Mouse (Mus musculus) cortical plate, adult 2 months (tissue): ENCODE measurements at regions not wholly inside any gene's neighbourhood (a gene's known extent, or its start where the extent isn't known, plus 50 kb on each side); places are given as distances from the start of the nearest gene placed in this dataset.

Experiments
- CTCF ChIP-seq: fragments of 200-500 bp; IDR thresholded peaks from 2 replicates; pipeline ENCODE4 v1.5.1; 2011; ENCODE audit warnings: mild to moderate bottlenecking, control low read depth, low read length; ENCODE audit not compliant: insufficient read depth; ENCODE audit errors: extremely low read depth
- POLR2A ChIP-seq: fragments of 200-500 bp; IDR thresholded peaks from 2 replicates; pipeline ENCODE4 v1.6.1; 2011; ENCODE audit warnings: mild to moderate bottlenecking, low read length, control low read depth; ENCODE audit not compliant: insufficient read depth; ENCODE audit errors: extremely low read depth

DNA sequence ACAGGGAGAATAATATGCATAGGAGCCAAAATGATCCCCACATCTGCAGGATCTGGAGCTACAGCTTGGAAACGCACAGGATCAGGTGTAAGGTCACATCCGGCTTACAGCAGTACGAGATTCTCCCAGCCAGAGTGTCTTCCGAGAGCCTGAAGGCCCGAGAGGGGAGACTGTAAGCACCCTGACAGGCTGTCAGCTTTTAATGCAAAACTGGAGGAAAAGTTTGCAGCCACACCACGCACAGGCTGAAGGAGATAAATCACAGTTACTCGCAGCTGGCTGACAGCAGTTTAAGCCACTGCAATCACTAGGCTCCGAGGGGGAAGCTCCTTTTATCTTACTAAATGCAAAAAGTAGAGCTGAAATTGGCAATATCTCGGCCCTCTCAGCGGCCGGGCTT lies 149.1 kb downstream of the Cyld start:
- TF ChIP-seq POLR2A (no peak), CTCF (no peak)
